8 mouse cellular contexts compared by ENCODE assay signal in genomic region chr3:27153701-27154209, GRCm38 (mm10). TPM values are rescaled to one million over a fixed set of nuclear protein-coding genes. Genes with fewer than 3 reads are reported as not detected.
DNase-seq lines count a peak whose midpoint lies in the region; ATAC-seq lines count a peak whose summit lies in the region.

Gene Ect2 (minus strand): TSS chr3:27153878.

- H3K4me2 ChIP-seq in hindbrain, embryonic 11.5 days (replicated peaks; ENCODE audit: low read depth, low read length) = peak within 1 kb of the TSS; percentile 57

- no peaks in the 10 kb centered on the region for H3K4me1 ChIP-seq in hindbrain, embryonic 11.5 days (replicated peaks; ENCODE audit: control insufficient read depth, insufficient read depth, low read length)

- H3K4me3 ChIP-seq in hindbrain, embryonic 11.5 days (ENCODE audit: low read depth, low read length) = peak within 1 kb of the TSS; percentile 88

- ATAC-seq in hindbrain, embryonic 11.5 days (ENCODE audit: low FRiP score) = peak; percentile 100

- no peaks in the 10 kb centered on the region for H3K27me3 ChIP-seq in hindbrain, embryonic 11.5 days (ENCODE audit: control insufficient read depth, insufficient read depth, low read length)

- peak; percentile 99 for DNase-seq in Muller cell, postnatal 12 days (ENCODE audit: inconsistent ontology term)
- DNase-seq in cerebellum, adult 9-11 months = peak; percentile 98
- peak; percentile 99 to 100 for DNase-seq in frontal cortex, adult 2 months (ENCODE audit: extremely low spot score in 1 of 2, low spot score in 1 of 2)
- DNase-seq in hindbrain, embryonic 11.5 days (ENCODE audit: low spot score) = peak; percentile 99
- peak; percentile 100 for DNase-seq in layer of hippocampus, postnatal 10 days (ENCODE audit: low spot score in 2 of 2)
- peak; percentile 99 for DNase-seq in lung, postnatal 10 days
- peak; percentile 97 for DNase-seq in ovary, postnatal 36 days (ENCODE audit: low spot score)
- peak; percentile 98 for DNase-seq in thymus, postnatal 25 days

- H3K36me3 ChIP-seq in hindbrain, embryonic 11.5 days (ENCODE audit: control insufficient read depth, insufficient read depth, low read length) = peaks cover 3% of the 10 kb centered on the region; the same call in 1 of the 2 replicates

- H3K27ac ChIP-seq in hindbrain, embryonic 11.5 days (ENCODE audit: low read depth, low read length) = peak within 1 kb of the TSS; percentile 62; the same call in 1 of the 2 replicates

- peak within 1 kb of the TSS; percentile 80 for H3K9ac ChIP-seq in hindbrain, embryonic 11.5 days (ENCODE audit: low read depth, low read length)

- WGBS in hindbrain, embryonic 11.5 days = under 1% methylated on average over 37 of the region's 37 CpGs

- no peaks in the 10 kb centered on the region for H3K9me3 ChIP-seq in hindbrain, embryonic 11.5 days (ENCODE audit: control insufficient read depth, low read length)

RNA-seq across cellular contexts. Expression of gene Ect2, which starts in this region (rescaled TPM):
- polyA plus RNA-seq in frontal cortex, adult 2 months (2012; rRNA removed) = 0.69 and 0.80 TPM in 2 replicates
- polyA plus RNA-seq in hindbrain, embryonic 11.5 days (2014; fragmentation: Nextera tagmentation; extraction: Ambion mirVana) = 76.7 and 90.3 TPM in 2 replicates
- 1 to 10 TPM; 2.9 to 4.3 TPM for total RNA-seq in layer of hippocampus, postnatal 10 days (2021)

Comparison
In these comparisons a context has a peak if more than half of its experiments do, and no peak if none do; other contexts are left out.
1. Peak in every context shown above with its lines: DNase-seq, ATAC-seq, H3K4me3 ChIP-seq and H3K27ac ChIP-seq.
2. RNA of gene Ect2 (polyA plus RNA-seq): 76.7 to 90.3 TPM in hindbrain, embryonic 11.5 days; 0.69 to 0.80 TPM in frontal cortex, adult 2 months; every median in the first group is over 10 times any median in the second.
3. Peak in DNase-seq in frontal cortex, adult 2 months; RNA of the gene not detected or under 1 TPM.